Mouse (Mus musculus): Measurements from ENCODE around the gene Rgmb. TPM values are rescaled to one million over a fixed set of nuclear protein-coding genes. Genes with fewer than 3 reads are reported as not detected.

Gene Rgmb
- polyA plus RNA-seq, 1 experiment = 41.4 TPM

DNA sequence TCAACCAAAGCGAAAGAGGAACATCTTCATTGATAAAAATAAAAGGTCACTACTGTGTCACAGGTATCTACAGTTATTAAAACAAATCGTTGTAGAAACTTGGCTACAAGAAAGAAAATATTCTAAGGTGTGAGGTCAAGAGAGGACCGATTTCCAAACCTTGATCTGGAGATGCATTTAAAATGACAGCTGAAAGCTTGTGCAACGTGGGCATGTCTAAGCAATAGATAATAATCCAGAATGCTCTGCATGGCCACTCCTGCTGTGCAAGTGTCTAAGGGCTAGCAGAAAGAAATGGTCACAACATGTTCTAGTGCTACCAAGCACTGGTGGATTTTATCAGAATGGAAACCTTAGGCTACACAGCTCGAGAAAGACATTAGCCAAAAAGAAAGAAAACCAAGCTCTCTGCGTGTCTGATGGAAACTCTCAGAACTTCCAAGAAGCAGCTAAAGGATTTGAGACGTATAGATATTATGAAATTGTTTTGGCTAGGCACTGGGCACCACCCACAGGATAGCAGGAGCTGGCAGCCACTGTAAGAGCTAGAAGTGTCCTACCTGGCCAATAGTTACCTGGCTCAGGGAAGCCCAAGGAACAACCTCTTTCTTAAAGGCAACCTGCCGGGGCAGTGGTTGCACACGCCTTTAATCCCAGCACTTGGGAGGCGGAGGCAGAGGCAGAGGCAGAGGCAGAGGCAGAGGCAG lies 15.4 kb downstream of the Rgmb start:
- Histone ChIP-seq H3K4me1 (ENCODE audit: control insufficient read depth, insufficient read depth, low read length) (peaks cover 30% of the 10 kb centered on the region), H3K4me3 (replicated peaks; ENCODE audit: extremely low read depth, low read depth, low read length) (no peak overlapping the region)
- DNase-seq = no peak
- no peak for TF ChIP-seq POLR2A (IDR thresholded peaks at IDR 0.05; ENCODE audit: borderline replicate concordance, extremely low read depth, low read depth, low read length)
- no peak for TF ChIP-seq CTCF (IDR thresholded peaks at IDR 0.05; ENCODE audit: insufficient read depth, low read length)
- WGBS = 68% methylated on average over 10 of the region's 10 CpGs

DNA sequence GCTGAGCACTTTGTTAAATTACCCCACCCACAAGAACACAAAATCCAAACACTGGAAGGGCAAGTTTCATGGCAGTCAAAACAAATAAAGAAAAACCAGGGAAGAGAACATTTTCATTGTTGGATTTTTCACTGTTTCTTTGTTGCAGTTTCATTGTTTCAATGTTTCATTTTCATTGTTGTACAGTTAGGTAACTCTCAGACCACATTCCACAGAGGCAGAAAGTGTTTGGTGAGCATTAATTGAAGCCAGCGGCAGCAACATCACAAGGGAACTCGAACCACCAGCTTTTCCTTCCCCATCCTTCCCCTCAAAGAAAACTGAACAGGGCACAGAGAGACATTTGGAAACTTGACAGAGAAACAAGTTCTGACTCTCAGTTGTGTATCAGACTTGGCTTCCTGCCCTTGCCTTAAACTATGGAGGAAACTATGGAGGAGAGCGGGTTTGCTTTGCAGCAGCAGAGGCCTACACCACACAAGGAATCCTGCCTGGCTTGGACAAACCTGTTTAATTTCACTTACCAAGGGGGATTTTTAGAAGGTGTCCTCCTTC lies 17.1 kb downstream of the Rgmb start:
- Histone ChIP-seq H3K4me1 (ENCODE audit: control insufficient read depth, insufficient read depth, low read length) (peaks cover 28% of the 10 kb centered on the region), H3K4me3 (replicated peaks; ENCODE audit: extremely low read depth, low read depth, low read length) (no peak overlapping the region)
- TF ChIP-seq POLR2A (IDR thresholded peaks at IDR 0.05; ENCODE audit: borderline replicate concordance, extremely low read depth, low read depth, low read length) (no peak), CTCF (IDR thresholded peaks at IDR 0.05; ENCODE audit: insufficient read depth, low read length) (no peak)
- no peak for DNase-seq
- WGBS = 21% methylated on average over 3 of the region's 3 CpGs

DNA sequence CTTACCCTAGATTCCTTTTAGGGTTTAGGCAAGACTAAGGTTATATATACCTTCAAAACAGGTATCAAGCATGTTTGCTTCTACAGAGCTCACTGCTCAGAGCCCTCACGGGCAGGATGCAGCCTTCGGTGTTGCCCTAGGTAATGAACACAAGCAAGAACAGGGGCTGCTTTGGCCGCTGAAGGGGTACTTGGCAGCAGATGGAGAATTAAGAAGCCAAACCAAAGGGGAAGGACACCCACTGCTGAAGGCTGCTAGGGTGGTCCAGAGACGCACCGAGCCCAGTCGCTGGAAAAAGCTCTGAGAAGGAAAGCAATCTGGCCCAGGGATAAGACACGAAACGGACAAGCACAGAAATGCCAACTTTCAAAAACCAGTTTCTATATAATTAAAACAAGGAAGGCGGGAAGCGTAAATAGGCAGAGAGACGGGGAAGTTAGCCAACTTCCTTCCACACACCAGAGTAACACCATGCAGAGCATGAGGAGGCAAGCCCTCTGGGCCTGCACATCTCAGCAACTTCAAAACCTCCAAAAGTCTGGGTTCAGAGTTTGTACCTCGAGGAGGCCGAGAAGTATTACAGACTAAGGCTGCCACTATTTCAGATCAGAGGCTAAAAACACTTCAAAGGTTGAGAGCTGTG lies 18.6 kb downstream of the Rgmb start:
- TF ChIP-seq CTCF (IDR thresholded peaks at IDR 0.05; ENCODE audit: insufficient read depth, low read length) (no peak), POLR2A (IDR thresholded peaks at IDR 0.05; ENCODE audit: borderline replicate concordance, extremely low read depth, low read depth, low read length) (no peak)
- DNase-seq = no peak
- no peak overlapping the region for H3K4me3 ChIP-seq (replicated peaks; ENCODE audit: extremely low read depth, low read depth, low read length)
- H3K4me1 ChIP-seq (ENCODE audit: control insufficient read depth, insufficient read depth, low read length) = peaks cover 31% of the 10 kb centered on the region
- WGBS = 57% methylated on average over 13 of the region's 13 CpGs

DNA sequence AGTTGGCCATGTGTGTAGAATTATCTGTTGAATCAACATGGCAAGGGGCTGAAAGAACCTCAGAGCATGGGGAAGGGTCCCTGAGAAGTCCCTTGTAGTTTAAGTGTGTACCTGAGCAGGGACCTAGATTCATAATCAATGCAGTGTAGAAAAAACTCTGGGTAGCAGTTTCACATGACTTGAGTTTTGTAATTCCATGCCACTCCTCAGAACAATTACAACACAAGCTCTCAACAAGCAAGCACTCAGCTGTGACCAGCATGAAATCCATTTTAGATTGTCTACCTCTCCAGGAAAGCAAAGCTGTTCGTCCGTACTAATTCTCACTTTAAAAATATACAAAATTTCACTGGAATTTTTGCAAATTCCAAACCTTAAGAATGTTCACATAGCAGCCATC lies 20.9 kb downstream of the Rgmb start:
- WGBS = 52% methylated on average over 2 of the region's 2 CpGs
- H3K4me1 ChIP-seq (ENCODE audit: control insufficient read depth, insufficient read depth, low read length) = peaks cover 24% of the 10 kb centered on the region

DNA sequence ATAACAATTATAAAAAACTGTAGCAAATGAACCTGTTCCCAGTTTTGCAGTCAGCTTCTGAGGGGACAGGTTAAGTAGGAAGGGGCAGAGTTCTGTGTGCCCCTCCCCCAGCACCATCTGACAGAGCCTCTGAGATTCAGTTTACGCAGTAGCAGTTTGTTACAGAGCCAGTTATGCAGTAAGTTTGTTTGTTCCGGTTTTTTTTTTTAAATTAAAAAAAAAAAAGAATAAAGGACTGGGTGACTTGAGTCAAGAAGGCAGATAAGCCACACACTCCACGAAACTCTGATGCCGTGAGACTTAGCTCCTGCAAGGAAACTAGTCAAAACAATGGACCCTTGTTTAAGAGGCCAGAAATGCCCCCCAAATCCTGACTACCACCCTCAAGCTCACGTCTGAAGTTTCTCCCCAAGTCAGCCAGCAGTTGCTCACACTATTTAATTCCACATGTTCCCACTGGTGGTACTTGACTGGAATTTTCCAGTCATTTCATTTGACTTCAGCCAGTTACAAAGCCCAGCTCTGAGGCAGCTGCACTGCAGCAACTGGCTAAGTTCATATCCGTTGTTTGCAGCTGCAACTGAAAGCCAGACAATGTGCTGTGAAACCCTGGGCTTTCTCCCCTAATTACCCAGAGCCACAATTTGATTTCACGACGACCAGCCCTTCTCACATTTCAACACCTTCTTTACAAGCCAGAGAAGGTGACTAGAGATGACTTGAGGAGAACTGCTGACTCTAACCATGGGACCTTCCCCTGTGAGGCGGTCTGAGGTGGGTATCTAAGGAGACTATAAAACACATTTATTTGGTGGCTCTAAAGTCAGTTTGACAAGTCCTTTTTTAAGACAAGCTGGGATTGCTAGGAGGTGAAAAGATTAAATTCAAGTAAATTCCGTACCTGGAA lies 22.1 kb downstream of the Rgmb start:
- Histone ChIP-seq H3K4me3 (replicated peaks; ENCODE audit: extremely low read depth, low read depth, low read length) (no peak overlapping the region), H3K4me1 (ENCODE audit: control insufficient read depth, insufficient read depth, low read length) (peaks cover 18% of the 10 kb centered on the region)
- TF ChIP-seq CTCF (IDR thresholded peaks at IDR 0.05; ENCODE audit: insufficient read depth, low read length) (no peak), POLR2A (IDR thresholded peaks at IDR 0.05; ENCODE audit: borderline replicate concordance, extremely low read depth, low read depth, low read length) (no peak)
- WGBS = 17% methylated on average over 10 of the region's 10 CpGs
- DNase-seq = no peak

More for the DNA sequence above, 20.9 kb downstream of the Rgmb start:
- no peak for DNase-seq
- no peak overlapping the region for H3K4me3 ChIP-seq (replicated peaks; ENCODE audit: extremely low read depth, low read depth, low read length)
- no peak for TF ChIP-seq POLR2A (IDR thresholded peaks at IDR 0.05; ENCODE audit: borderline replicate concordance, extremely low read depth, low read depth, low read length)
- no peak for TF ChIP-seq CTCF (IDR thresholded peaks at IDR 0.05; ENCODE audit: insufficient read depth, low read length)

DNA sequence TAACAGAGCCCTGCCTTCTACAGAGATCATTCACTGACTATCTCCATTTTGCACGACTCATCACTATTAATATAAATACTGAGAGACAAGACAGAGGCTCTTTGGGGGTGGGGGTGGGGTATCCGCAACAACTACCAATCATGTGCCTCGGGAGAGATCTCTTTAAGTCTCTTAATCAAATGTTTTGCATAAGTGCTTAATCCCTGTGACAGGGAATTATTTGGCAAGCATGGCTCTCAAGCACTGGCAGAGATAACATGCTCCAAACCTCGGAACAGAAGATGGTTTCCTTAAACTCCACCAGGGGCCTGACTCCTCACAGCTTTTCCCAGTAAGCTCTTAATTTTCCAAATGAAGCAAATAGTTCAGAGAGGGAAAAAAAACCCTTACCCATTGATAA lies 22.8 kb downstream of the Rgmb start:
- H3K4me1 ChIP-seq (ENCODE audit: control insufficient read depth, insufficient read depth, low read length) = peaks cover 15% of the 10 kb centered on the region
- 35% methylated on average over 4 of the region's 4 CpGs for WGBS
- TF ChIP-seq CTCF (IDR thresholded peaks at IDR 0.05; ENCODE audit: insufficient read depth, low read length) = no peak
- TF ChIP-seq POLR2A (IDR thresholded peaks at IDR 0.05; ENCODE audit: borderline replicate concordance, extremely low read depth, low read depth, low read length) = no peak
- no peak overlapping the region for H3K4me3 ChIP-seq (replicated peaks; ENCODE audit: extremely low read depth, low read depth, low read length)
- no peak for DNase-seq

DNA sequence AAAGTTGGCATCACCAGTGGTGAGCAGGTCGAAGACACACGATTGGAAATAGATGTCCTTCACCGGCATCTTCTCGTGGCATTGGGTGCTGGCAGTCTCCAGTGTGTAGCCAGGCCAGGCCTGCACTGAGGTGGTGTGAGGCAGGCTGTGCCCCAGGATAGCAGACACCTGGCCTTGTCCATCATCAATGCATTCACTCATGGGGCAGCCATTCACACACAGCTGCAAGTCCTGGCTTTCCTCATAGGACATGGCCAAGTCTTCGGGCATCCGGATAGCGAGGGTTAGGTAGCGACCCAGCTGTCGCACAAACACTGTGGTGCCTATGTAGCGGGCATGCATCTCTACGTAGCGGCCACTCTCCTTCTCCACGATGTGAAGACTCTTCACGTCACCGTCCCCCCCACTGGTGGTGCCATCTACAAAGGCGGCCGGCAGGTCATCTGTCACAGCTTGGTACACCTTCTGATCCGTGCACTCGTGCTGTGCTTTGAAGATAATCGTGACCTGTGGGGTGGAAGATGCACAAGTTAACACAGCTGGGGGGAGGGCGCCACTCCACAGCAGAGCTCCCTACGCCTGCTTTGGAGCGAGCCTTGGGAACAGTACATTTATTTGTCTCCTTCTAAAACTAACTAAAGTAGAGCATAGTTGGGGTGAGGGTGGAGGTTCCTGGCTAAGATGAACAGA lies 23.4 kb downstream of the Rgmb start:
- H3K4me3 ChIP-seq (replicated peaks; ENCODE audit: extremely low read depth, low read depth, low read length) = no peak overlapping the region
- H3K4me1 ChIP-seq (ENCODE audit: control insufficient read depth, insufficient read depth, low read length) = peaks cover 15% of the 10 kb centered on the region
- TF ChIP-seq POLR2A (IDR thresholded peaks at IDR 0.05; ENCODE audit: borderline replicate concordance, extremely low read depth, low read depth, low read length) = no peak
- no peak for TF ChIP-seq CTCF (IDR thresholded peaks at IDR 0.05; ENCODE audit: insufficient read depth, low read length)
- 86% methylated on average over 23 of the region's 23 CpGs for WGBS
- DNase-seq = no peak

DNA sequence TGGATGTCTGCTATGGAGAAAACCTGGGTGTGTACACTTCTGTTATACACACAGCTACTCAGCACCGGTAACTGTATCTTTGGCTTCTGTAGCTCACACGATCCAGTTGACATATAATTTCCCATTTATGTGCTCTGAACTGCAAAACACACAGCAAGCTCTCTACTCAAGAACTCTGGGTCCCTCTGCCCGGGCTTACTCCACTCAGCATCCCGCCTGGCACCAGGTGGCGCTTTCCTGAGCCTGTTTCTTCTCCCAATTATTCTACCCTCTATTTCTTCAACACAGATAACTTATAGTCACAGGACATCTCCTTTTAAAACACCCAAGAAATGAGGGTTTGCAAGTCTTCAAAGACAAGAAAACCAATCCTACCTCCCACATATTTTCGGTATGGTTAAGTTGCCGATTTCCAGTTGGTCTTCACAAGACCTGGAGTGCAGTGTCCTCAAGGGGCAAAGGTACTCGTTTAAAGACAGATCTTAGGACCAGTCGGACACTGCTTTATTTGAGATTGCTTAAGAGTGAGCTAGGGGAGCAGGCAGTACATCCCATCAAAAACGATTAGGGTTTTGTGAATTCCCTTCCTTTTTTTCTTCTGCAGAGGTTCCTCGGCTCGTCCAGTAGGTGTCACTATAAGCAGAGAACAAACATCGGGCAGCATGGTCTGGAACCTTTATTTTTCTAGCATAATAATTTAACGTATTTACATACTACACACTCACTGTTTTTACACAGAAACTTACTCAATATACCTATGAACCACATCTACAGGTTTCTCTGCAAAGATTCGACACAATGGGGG lies 26.6 kb downstream of the Rgmb start:
- TF ChIP-seq POLR2A (IDR thresholded peaks at IDR 0.05; ENCODE audit: borderline replicate concordance, extremely low read depth, low read depth, low read length) = no peak
- TF ChIP-seq CTCF (IDR thresholded peaks at IDR 0.05; ENCODE audit: insufficient read depth, low read length) = peak; percentile 41; the same call in 1 of the 2 replicates
- H3K4me1 ChIP-seq (ENCODE audit: control insufficient read depth, insufficient read depth, low read length) = peaks cover 5% of the 10 kb centered on the region
- 40% methylated on average over 15 of the region's 15 CpGs for WGBS
- no peak for DNase-seq
- no peak overlapping the region for H3K4me3 ChIP-seq (replicated peaks; ENCODE audit: extremely low read depth, low read depth, low read length)

All from lung, adult 2 months (tissue).